Mouse (Mus musculus) embryo, embryonic 10.5 days (tissue): ENCODE data around the gene Dixdc1.

Source experiments
- DNase-seq: peaks from one replicate; pipeline ENCODE4 v3.0.0-alpha.2; 2015; ENCODE audit warnings: low spot score

Gene Dixdc1

DNA sequence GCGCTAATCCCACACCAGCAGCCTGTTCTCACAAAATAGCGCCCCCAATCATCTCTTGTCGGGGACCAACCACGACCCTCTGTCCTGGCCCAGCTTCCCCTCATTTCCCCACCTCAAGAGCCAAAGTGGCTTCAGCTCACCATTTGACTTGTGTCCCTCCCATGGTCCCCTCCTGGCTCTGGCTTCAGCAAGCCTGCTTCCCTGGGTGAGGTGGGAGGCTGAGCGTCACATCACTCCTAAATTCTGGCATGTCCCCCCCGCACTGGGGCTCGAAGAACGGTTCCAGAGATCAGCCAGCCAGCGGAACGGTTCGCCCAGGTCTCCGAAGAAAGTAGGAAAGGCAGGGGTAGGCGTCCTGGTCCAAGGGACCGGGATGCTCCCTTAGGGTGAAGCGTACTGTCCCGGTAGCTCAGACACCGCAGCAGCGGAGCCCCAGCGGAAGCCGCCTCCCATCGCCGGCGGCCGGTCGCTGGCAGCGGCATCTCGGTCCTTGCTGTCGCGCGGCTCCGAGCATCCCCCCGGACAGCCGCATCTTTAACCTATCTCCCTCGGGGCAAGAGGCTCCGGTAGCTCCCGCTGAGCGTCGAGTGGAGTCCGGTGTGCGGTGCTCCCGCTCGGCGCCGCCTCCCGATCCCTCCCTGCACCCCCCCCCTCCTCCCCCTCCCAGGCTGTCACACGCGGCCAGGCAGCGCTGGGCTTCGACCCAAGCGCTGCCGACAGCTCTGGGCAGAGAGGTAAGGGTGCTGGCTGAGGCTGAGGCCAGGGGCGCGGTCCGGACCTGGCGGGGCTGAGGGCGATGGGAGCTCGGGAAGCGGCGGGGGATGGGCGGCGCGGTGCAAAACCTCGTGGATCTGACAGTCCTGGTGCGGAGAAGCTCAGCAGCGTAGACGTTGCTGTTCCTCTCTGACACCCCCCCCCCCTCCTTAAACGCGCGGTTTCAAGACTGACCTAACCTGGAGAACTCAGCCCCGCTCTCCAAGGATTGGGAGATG, 40.6 kb downstream of the Dixdc1 start:
- DNase-seq: peak; percentile 50

DNA sequence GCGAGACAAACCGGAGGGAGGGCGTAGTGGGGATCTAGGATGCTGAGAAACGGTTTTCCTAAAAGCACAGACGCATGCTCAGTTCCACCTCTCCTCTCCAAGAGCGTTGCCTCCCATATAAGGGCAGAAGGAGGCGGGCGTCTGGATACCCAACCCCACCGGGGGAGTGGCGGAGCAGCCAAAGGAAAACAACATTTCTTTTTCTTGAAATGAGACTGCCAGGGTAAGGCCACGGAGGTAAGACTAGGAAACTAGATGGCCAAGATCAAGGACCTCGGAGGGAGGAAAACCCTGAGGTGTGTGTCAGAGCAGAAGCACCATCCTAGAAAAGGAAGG, 41.6 kb downstream of the Dixdc1 start:
- peak; percentile 90 for DNase-seq

DNA sequence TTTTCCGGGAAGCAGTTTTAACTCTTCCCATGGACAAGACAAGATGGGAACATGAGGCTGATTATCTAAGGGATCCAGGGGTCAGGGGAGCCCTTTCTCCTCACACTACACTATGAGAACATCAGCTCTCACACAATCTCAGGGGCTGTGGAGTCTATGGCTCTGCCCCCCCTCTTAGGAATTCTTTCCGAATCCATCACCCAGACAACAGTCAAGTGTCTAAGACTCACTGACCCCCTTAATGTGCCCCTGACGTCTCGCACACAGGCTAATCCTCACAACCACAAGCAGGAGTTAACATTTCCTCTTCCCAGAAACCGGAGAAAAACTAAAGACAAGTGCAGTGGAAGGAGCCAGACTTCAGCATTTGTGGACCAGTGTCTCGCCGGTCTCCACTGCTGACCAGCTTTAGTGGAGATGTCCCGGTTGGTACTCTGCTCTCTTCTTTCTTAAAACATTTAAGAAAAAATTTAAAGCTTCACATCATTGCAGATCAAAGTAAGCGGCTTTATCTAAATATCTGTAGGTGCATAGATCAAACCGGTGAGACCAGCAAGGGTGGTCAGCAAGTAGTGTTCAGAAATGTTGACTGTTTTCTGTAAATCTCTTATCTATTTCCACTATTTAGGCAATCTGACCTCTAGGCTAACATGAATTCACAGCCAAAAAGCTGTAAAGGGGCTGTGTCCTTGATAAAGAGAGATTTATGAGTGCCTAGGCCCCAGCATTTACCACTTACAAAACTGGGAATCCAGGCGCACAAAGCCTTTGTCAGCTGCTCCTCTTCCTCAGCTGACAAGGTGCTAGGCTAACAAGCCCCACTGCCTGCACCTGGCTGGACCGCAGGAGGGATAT, 42.2 kb downstream of the Dixdc1 start:
- peak; percentile 78 for DNase-seq

DNA sequence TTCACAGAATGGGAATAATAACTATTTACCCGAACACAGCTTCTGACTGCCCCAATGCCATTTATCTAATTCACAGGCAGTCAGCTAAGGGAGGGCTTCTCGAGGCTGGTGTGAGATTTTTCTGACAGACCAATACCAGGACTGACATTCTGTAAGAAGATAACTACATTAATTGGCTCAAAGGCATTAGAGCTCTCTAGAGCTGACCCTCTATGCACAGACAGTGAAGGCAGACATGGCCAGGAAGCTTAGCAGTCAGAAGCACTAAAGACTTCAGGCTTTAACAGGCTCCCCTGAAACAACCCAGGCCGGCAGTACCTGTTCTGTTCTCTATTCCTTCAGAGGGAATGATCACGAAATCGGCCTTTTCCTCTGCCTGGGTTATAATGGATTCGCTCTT, 44.2 kb downstream of the Dixdc1 start:
- no peak for DNase-seq

DNA sequence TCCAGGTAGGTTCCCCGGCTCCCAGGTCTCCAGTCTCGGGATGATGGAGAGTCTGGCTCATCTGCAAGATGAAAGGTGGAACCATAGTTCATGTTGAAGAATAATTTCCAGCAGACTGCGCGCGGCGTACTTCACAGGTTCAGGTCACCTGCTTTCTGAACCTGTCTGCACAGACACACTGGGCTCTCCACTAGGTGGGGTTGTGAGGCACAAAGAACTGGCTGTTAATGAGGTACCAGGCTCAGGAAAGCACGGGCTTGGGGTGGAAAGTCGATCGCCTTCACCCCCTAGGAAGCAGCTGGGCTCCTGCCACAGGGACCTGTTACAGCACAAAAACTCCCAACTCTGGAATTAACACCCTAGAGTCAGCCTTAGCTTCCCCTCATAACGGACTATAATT, 45.7 kb downstream of the Dixdc1 start:
- DNase-seq: peak; percentile 71

DNA sequence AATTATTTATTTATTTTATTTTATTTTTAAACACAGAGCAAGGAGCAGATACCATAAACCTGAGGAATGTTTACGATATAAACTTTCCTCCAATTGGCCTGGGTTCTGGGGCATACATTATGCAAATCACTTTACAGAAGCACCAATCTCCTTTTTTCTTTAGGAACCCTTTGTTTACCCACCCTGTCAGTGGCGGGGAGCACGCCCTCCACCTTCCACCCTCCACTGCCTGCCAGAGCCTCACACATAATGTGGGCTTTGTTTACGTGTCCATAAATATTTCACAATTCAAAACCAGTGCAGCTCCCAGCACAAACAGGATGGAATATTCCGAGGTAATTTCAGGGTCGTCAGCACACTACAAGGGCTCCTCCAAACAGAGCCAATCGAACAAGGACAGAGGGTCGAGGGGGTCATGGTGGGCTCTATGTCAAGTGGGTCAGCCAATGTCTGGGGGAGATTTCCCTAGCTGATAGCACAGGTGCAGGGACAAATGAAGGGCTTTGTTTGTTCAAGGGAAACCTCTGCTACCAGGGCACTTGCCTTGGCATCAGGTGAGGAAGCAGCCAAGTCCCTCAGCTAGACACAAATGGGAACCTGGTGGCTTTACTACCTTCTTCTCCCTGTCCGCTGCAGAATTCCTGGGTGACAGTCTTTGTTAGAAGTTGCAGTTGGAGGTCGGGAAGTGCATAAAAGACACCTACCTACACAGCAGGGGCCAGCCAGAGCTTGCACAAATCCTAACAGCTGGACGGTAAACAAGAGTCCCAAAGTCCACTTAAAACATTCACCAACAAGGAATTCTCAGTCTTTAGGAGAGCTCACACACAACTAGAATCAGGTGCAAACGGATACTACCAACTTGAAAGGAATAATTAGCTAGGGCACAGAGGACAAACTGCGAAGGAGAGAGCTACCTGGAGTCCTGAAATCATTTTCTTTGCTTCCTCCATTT, 46.4 kb downstream of the Dixdc1 start:
- DNase-seq: peak; percentile 35

DNA sequence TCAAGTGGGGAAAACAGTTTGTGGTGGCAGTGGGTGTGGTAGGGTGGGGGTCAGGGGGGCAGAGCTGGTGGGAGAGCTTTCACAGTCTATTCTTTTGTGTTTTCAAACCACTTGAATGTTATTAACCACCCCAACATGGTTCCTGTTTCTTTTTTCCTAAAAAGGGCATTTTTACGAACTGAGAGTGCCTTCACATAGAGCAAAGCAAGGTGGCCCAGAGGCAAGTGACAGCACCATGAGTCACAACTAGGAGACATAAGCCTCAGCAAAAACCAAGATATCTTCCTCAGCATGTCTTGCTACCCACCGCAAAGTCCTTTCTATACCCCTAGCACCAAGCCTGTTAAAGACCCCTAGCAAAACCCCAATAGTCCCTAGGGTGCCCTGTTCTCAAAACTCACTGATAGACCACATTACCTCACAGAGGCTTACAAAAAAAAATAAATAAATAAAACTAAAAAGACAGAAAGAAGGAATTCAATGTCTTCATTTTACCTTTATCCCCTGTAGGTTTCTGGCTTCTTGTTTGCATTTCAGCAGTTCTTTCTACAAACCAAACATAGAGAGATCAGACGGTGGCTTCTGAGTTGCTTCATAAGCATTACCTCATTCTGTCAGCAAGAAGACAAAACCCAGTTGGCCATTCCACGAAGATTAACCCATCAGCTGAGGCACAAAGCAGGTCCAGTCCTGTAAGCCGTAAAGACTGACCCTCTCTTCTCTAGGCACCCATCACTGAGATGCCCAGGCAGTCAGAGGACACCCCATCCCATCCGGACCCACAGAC, 52.3 kb downstream of the Dixdc1 start:
- no peak for DNase-seq

DNA sequence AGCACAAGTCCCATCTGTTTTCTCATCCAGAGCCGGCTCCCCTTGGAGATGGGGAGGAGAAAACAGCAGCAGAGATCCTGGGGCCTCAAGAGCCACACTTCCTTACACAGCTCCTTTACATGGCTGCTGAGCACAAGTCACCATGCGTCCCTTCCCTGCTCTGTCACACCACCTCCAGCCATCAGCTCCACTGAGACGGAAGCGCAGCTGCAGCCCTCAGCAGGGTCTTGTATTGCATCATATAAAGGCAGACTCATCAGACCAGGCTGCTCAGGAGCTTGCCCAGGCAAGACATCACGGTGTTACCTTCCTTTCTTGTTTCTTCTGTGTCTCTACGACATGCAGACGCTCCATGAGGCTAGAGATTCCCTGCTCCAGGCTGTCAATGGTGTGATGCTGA, 57.6 kb downstream of the Dixdc1 start:
- no peak for DNase-seq

DNA sequence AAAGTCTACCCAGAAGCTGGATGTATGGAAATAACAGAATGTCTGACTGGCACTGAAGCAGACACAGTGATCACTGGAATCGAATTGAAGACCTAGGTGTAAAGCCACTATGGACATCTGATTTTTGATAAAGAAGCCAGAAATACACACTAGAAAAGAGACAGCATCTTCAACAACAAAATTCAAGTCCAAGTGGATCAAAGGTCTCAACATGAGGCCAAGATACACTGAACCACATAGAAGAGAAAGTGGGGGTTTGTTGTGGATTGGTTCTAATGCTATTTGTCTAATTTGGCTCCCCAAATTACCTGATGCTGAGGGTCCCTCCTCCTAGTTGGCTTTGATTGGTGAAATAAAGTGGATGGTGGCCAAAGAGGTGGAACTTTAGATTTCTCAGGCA, 59.9 kb downstream of the Dixdc1 start:
- no peak for DNase-seq

DNA sequence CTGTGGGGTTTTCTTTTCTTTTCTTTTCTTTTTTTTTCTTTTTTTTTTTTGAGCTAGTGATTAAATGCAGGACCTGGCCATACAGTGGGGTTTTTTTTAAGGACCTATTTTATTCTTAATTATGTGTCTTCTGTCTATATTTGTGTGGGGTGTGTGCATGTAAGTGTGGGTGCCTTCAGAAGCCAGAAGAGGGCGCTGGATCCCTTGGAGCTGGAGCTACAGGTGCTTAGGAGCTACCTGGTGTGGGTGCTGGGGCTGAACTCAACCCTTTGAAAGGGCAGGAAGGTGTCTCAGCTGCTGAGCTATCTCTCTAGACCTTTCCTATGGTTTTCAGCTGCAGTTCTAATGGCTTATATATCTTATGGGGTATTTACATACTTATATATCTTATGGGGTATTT, 64.5 kb downstream of the Dixdc1 start:
- DNase-seq: no peak

DNA sequence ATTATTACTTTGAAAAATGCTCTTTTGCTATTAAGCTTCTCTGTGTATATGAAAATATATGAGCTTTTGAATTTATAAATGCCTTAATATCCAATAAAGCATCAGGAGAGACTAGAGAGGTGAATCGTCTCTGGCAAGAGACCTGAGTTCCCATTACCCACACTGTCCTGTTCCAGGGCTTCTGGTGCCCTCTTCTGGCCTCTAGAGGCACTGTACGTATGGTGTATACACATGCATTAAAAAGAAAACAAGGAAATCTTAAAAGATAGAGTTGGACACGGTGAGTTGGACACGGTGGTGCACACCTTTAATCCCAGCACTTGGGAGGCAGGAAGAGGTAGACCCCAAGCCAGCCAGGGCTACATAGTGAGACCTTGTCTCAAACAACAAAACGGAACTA, 68.6 kb downstream of the Dixdc1 start:
- peak; percentile 74 for DNase-seq

DNA sequence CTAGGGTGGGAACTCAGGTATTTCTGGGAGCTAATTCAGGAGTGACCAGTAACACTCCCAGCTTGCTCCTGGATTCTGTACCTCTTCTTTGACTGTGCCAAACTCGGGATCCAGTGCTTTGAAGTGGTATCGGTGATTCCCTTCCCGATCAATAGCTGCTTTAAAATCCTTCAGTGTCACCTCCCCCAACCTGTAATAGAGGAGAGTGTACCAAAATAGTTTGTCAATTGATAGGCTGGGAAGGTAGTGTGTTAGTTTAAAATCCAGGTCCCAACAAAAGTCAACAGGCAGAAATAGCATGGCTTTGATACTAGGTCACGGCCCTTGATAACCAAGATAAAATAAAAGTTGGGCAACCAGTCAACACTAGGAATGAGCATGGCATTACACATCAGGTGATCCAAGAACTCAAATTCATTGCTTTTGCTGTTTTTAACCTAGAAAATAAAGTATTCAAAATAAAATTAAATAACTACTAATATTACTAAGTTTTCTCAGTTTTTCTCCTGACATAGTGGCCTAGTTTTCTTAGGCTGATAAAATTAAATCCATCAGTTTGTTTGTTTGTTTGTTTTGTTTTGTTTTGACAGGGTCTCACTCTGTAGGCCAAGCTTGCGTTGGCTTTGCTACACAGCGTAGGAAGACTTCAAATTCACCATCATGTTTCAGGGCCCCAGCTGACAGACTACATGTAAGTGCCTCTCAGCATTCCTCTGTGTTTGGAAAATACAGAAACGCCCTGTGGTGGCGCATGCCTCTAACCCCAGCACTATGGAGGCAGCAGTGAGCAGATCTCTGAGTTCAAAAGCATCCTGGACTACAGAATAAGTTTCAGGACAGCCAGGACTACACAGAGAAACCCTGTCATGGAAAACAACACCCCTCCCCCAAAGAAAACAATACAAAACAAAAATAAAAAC, 71.5 kb downstream of the Dixdc1 start:
- DNase-seq: no peak

DNA sequence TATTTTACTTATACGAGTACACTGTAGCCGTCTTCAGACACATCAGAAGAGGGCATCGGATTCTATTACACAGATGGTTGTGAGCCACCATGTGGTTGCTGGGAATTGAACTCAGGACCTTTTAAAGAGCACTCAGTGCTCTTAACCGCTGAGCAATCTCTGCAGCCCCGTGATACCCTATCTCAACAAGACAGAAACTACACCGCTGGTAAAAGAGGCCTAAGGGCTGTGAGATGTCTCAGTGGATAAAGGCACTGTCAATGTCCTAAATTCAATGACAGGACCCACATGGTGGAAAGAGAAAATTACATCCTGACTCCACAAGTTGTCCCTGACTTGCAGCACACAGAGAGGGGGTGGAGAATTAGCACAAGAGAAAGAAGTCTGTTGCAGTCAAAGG, 72.9 kb downstream of the Dixdc1 start:
- no peak for DNase-seq

DNA sequence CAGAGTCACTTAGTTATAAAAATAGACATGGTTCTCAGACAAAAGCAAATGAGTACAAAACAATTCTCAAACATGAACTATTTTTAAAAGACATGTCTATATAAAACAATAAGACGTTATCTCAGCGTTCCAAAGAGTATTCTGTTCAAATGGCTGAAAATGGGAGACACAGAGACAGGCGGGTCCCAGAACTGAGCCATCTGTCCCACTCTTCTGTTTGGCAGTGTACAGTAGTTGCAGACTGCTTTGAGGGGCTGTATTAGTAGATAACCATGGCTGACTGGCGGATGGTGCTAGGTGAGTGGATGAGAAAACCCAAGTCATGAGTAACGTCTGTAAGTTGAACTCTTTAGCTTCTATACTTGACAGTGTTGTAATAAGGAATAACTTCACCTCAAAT, 74.5 kb downstream of the Dixdc1 start:
- DNase-seq: no peak

DNA sequence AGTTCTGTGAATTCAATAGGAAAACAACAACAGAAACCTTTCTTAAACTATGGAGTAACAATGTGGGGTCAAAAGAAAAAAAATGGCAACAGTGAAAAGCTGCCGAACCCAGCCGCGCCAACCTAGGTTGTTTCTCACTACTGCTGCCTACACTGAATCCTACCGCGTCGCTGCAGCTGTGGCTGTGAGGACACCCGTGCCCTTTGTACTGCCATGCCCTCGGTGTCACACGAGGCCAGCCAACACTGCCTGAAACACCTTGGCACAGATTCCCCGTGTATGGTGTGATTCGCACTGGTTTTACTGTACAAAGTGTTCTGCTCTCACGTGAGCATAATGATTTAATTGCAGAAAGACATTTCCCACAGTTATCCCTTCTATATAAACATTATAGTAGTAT, 78.9 kb downstream of the Dixdc1 start:
- peak; percentile 47 for DNase-seq

DNA sequence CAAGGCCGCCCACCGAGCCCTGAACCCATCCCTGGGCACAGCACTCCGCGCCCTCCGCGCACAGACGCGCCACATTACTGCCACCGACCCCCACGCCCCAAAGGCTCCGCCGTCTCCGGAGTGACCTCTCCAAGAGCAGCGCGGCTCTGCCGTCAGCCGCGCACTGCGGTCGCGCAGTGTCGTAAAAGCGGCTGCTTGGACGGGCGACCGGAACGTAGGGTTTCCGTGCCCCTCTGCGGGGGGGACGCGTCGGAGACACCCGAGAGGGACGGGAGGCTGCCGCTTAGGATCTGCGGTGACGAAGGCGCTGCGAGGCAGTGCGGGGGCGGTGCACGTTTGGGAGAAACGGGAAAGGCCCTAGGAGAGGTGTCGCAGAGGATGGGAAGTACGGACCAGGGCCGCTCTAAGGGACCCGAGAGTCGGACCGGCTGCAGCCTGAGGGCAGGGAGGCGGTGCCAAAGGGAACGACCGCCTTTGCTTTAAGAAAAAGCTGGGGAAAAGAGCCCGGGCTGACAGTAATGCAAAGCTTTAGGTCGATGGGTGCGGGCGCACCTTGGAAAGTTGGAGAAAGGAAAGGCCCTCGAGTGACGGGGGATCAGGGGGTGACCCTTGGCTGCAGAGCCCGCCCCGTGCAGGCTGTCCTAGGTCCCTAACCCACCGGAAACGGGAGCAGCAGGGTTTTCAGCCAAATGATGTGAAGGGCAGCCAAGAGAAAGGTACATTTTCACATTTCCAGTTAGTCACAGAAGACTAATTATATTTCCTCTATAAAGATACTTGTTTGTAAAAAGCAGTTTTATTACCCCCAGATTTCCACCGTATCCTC, 79.7 kb downstream of the Dixdc1 start, which contains the start of gene Dlat:
Gene Dlat, minus strand, starts transcription at position 389 of the 826 bp plus-strand sequence.
- DNase-seq: peak; percentile 92

DNA sequence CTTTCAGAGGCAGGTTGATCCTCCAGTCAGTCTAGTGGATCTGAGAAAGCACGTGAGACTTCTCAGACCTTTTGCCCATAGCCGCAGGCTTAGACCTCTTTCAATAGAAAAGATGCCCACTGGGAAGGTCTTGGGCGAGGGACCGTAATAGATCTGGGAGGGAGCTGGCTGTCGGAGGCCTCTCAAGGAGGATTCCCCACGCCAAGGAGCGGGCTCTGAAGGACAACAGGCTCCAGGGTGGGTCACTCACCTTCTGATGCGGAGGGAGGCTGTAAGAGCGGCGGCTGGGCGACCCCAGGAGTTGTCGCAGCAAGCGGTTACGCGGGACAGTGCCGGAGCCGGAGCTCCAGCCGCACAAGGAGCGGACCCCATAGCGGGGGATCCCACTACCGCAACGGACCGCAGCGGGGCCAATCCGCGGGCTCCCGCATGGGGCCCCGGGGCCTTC, 80.4 kb downstream of the Dixdc1 start:
- peak; percentile 47 for DNase-seq

DNA sequence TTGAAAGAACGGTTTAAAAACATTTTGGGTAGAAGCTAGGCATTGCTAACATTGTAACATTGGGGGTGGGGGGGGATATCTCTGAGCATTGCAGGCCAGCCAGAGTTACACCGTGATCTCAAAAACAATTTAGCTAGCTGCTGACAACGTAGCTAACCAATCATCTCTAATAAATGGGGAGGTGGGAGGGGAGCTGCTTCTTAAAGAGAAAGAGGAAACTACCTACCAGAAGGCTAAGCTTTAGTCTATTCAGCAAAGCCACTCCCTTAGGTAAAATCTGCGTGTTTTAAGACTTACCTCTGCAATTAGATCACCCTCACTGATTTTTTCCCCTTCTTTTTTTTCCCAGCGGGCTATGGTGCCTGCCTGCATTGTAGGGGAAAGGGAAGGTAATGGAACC, 80.9 kb downstream of the Dixdc1 start:
- DNase-seq: peak; percentile 7

DNA sequence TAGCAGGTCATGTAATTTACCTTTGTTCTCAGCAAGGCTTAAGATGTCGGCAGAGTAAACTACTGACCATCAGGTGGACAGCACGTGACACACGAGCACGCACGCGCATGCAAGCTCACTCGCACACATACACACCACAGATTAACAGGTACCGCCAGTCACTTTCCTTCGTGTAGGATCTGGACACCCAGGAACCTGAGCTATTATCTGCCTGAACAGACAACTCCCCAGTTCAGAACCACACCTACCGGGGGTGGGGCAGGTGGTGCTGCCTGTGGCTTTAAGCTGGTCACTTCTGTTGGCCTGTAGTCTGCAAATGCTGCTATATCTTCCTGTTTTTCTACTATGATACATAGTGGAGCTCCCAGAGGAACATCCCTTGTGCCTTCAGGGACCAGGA, 88.8 kb downstream of the Dixdc1 start:
- no peak for DNase-seq
